Mouse (Mus musculus) kidney, adult 2 months (tissue): ENCODE measurements at regions not wholly inside any gene's neighbourhood (a gene's known extent, or its start where the extent isn't known, plus 50 kb on each side); places are given as distances from the start of the nearest gene placed in this dataset.

ENCODE experiments used
- DNase-seq: peaks from one replicate; pipeline ENCODE4 v3.0.0; 2021
- H3K27ac ChIP-seq: fragments of 200-500 bp; 2 replicates; pipeline ENCODE4 v1.5.1; 2012; ENCODE audit warnings: low read depth, low read length, control low read depth, inconsistent platforms; ENCODE audit not compliant: insufficient read depth
- H3K27me3 ChIP-seq: fragments of 200-500 bp; replicated peaks from 2 replicates; pipeline ENCODE4 v1.6.1; 2012; ENCODE audit warnings: mild to moderate bottlenecking, moderate library complexity, low read length, inconsistent platforms; ENCODE audit not compliant: control insufficient read depth, insufficient read depth
- H3K36me3 ChIP-seq: fragments of 200-500 bp; 2 replicates; pipeline ENCODE4 v1.6.1; 2012; ENCODE audit warnings: mild to moderate bottlenecking, moderate library complexity, low read length, inconsistent platforms; ENCODE audit not compliant: control insufficient read depth, insufficient read depth
- H3K4me1 ChIP-seq: fragments of 200-500 bp; 2 replicates; pipeline ENCODE4 v1.6.1; 2011; ENCODE audit warnings: low read length; ENCODE audit not compliant: control insufficient read depth, insufficient read depth
- H3K4me3 ChIP-seq: fragments of 200-500 bp; 2 replicates; pipeline ENCODE4 v1.5.1; 2011; ENCODE audit warnings: mild to moderate bottlenecking, low read depth, low read length, control low read depth; ENCODE audit not compliant: insufficient read depth
- CTCF ChIP-seq: fragments of 200-500 bp; conservative IDR thresholded peaks from 2 replicates; pipeline ENCODE4 v1.5.1; 2011; ENCODE audit warnings: low read depth, mild to moderate bottlenecking, control low read depth, low read length, moderate library complexity, mixed read lengths; ENCODE audit not compliant: insufficient read depth, insufficient read length
- POLR2A ChIP-seq: fragments of 200-500 bp; IDR thresholded peaks from one replicate; pipeline ENCODE4 v1.6.1; 2011; ENCODE audit warnings: low read depth, low read length, control low read depth
- WGBS: fragments of 180-500 bp; shearing (Covaris S2); methylation state at CpG from one replicate; pipeline ENCODE4 v1.1.7; 2018; 5-methylcytosine and 5-hydroxymethylcytosine counted together

DNA sequence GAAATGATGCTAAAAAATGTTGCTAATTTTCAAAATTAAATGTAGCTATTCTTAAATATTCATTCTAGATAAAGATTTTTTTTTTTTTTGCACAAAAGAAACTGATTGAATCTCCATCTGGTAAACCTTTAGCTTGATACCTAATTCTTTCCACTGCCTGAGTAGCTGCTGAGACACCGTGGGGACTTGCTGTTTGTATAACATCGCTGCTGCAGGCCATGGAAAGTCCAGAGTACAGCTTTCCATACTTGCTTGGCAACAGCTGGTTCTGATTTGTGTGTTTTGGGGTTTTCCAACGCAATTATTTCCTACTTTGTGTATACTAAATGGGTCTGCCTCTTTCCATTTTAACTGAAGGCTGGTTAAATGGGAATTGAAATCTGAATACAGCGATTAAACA, 689.7 kb downstream of the Hdgfl1 start:
- no peak for TF ChIP-seq POLR2A
- no peak overlapping the region for H3K4me3 ChIP-seq
- H3K36me3 ChIP-seq = no peaks in the 10 kb centered on the region
- H3K27me3 ChIP-seq = no peaks in the 10 kb centered on the region
- no peak for DNase-seq
- no peaks in the 10 kb centered on the region for H3K4me1 ChIP-seq
- 72% methylated on average over 4 of the region's 4 CpGs for WGBS
- H3K27ac ChIP-seq = no peak overlapping the region

DNA sequence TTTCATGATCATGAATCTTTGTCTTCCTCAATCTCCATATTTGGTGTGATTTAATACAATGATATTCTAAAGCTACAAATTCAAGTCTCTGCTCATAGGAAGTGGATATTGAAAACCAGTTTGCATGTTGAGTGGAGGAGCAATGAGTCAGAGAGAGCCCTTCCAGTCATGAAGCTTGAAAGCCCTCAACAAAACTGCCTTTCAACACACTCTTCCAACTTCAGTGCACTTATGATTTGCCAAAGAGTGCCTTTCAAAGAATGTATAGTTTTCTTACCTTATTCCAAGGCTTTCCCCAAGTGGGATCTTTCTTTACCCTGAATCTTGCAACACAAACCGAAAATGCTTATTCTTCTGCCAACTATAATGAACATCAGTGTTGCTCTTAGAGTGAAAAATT, 690.6 kb downstream of the Hdgfl1 start:
- Histone ChIP-seq H3K27me3 (no peaks in the 10 kb centered on the region), H3K36me3 (no peaks in the 10 kb centered on the region), H3K27ac (no peak overlapping the region), H3K4me3 (no peak overlapping the region), H3K4me1 (no peaks in the 10 kb centered on the region)
- TF ChIP-seq POLR2A (no peak), CTCF (no peak)
- no peak for DNase-seq
- 87% methylated on average over 1 of the region's 1 CpGs for WGBS

- no peak for TF ChIP-seq POLR2A
- TF ChIP-seq CTCF = no peak
- DNase-seq = no peak
- no peak overlapping the region for H3K27ac ChIP-seq
- no peak overlapping the region for H3K4me3 ChIP-seq
- H3K36me3 ChIP-seq = no peaks in the 10 kb centered on the region
- WGBS = 24% methylated on average over 2 of the region's 2 CpGs
- no peaks in the 10 kb centered on the region for H3K4me1 ChIP-seq
- no peaks in the 10 kb centered on the region for H3K27me3 ChIP-seq
Measured at GRCm38 (mm10) chr13:26061322-26061721, 708.6 kb downstream of the Hdgfl1 start.

GRCm38 (mm10) chr13:26037699-26038098, 732.3 kb downstream of the Hdgfl1 start:
- Histone ChIP-seq H3K4me3 (no peak overlapping the region), H3K4me1 (no peaks in the 10 kb centered on the region), H3K27me3 (no peaks in the 10 kb centered on the region), H3K27ac (no peak overlapping the region), H3K36me3 (no peaks in the 10 kb centered on the region)
- DNase-seq = no peak
- no peak for TF ChIP-seq CTCF

GRCm38 (mm10) chr13:26026386-26026785, 743.6 kb downstream of the Hdgfl1 start:
- WGBS = 21% methylated on average over 3 of the region's 3 CpGs
- Histone ChIP-seq H3K4me3 (no peak overlapping the region), H3K27ac (no peak overlapping the region), H3K27me3 (no peaks in the 10 kb centered on the region), H3K36me3 (no peaks in the 10 kb centered on the region), H3K4me1 (no peaks in the 10 kb centered on the region)
- DNase-seq = no peak
- TF ChIP-seq POLR2A (no peak), CTCF (no peak)

- H3K36me3 ChIP-seq = no peaks in the 10 kb centered on the region
- no peak overlapping the region for H3K4me3 ChIP-seq
- H3K27ac ChIP-seq = no peak overlapping the region
- H3K4me1 ChIP-seq = no peaks in the 10 kb centered on the region
- DNase-seq = no peak
- H3K27me3 ChIP-seq = no peaks in the 10 kb centered on the region
- TF ChIP-seq CTCF (no peak), POLR2A (no peak)
Measured at GRCm38 (mm10) chr13:26024696-26025095, 745.3 kb downstream of the Hdgfl1 start.

- no peaks in the 10 kb centered on the region for H3K36me3 ChIP-seq
- TF ChIP-seq CTCF (no peak), POLR2A (no peak)
- 82% methylated on average over 2 of the region's 2 CpGs for WGBS
- H3K27me3 ChIP-seq = no peaks in the 10 kb centered on the region
- DNase-seq = no peak
- H3K27ac ChIP-seq = no peak overlapping the region
- no peak overlapping the region for H3K4me3 ChIP-seq
- no peaks in the 10 kb centered on the region for H3K4me1 ChIP-seq
Measured at GRCm38 (mm10) chr13:26020491-26020890, 749.5 kb downstream of the Hdgfl1 start.

- 91% methylated on average over 1 of the region's 1 CpGs for WGBS
Measured at GRCm38 (mm10) chr13:26009131-26009530, 738.8 kb upstream of the Nrsn1 start.

More at GRCm38 (mm10) chr13:26009131-26009530, 738.8 kb upstream of the Nrsn1 start:
- Histone ChIP-seq H3K4me3 (no peak overlapping the region), H3K27me3 (no peaks in the 10 kb centered on the region), H3K27ac (no peak overlapping the region), H3K4me1 (no peaks in the 10 kb centered on the region), H3K36me3 (no peaks in the 10 kb centered on the region)
- TF ChIP-seq CTCF (no peak), POLR2A (no peak)
- DNase-seq = no peak
